Mouse (Mus musculus) midbrain, embryonic 13.5 days (tissue): Measurements from ENCODE around the gene Nacad. TPM values are rescaled to one million over a fixed set of nuclear protein-coding genes. Genes with fewer than 3 reads are reported as not detected.
A peak's percentile ranks its signal among the peaks of the same experiment; 100 is the strongest.
"Not testable (repeated sequence)": the region's sequence is repeated elsewhere in the genome, so short reads cannot be mapped to it uniquely, and the experiment has no call there.

ENCODE experiments used
- ATAC-seq: fragments of 200-750 bp; cut with Nextera tagmentation; 2 replicates; pipeline ENCODE4 v1.8.0; 2017; ENCODE audit warnings: mild to moderate bottlenecking, moderate TSS enrichment, moderate library complexity
- H3K27ac ChIP-seq: fragments of 300-500 bp; sonication (generic); 2 replicates; pipeline ENCODE4 v1.5.1; 2015; ENCODE audit warnings: inconsistent platforms, mild to moderate bottlenecking, moderate library complexity
- H3K27me3 ChIP-seq: fragments of 300-500 bp; sonication (generic); 2 replicates; pipeline ENCODE4 v1.6.1; 2015; ENCODE audit warnings: mild to moderate bottlenecking, inconsistent platforms
- H3K36me3 ChIP-seq: fragments of 300-500 bp; sonication (generic); 2 replicates; pipeline ENCODE4 v1.6.1; 2015; ENCODE audit warnings: mild to moderate bottlenecking, inconsistent platforms
- H3K4me1 ChIP-seq: fragments of 300-500 bp; sonication (generic); replicated peaks from 2 replicates; pipeline ENCODE4 v1.6.1; 2015; ENCODE audit warnings: inconsistent platforms
- H3K4me2 ChIP-seq: fragments of 300-500 bp; sonication (generic); replicated peaks from 2 replicates; pipeline ENCODE4 v1.6.1; 2015; ENCODE audit warnings: moderate library complexity, mild to moderate bottlenecking, inconsistent platforms
- H3K4me3 ChIP-seq: fragments of 300-500 bp; sonication (generic); replicated peaks from 2 replicates; pipeline ENCODE4 v1.5.1; 2015; ENCODE audit warnings: mild to moderate bottlenecking, inconsistent platforms
- H3K9ac ChIP-seq: fragments of 300-500 bp; sonication (generic); replicated peaks from 2 replicates; pipeline ENCODE4 v1.6.1; 2015; ENCODE audit warnings: mild to moderate bottlenecking, inconsistent platforms
- H3K9me3 ChIP-seq: fragments of 300-500 bp; sonication (generic); 2 replicates; pipeline ENCODE4 v1.6.1; 2016; ENCODE audit warnings: mild to moderate bottlenecking, inconsistent platforms
- WGBS: fragments of 180-500 bp; shearing (Covaris S2); methylation state at CpG from one replicate; pipeline ENCODE4 v1.1.7; 2015; 5-methylcytosine and 5-hydroxymethylcytosine counted together
- polyA plus RNA-seq: library from polyadenylated mRNA; unstranded; fragments of >200 nt; fragmentation: Nextera tagmentation; extraction: Ambion mirVana; gene quantifications from 2 replicates; pipeline ENCODE4 v1.2.1, GENCODE M21; 2015

Gene Nacad
- polyA plus RNA-seq, result 96.9 and 101 TPM in 2 replicates

GRCm38 (mm10) chr11:6605491-6606399, at the start of gene Nacad:
TSS of gene Nacad (minus strand) at chr11:6606053.
- Histone ChIP-seq H3K27ac (peak within 1 kb of the TSS; percentile 100), H3K9me3 (no peaks in the 10 kb centered on the region), H3K27me3 (no peaks in the 10 kb centered on the region), H3K36me3 (peaks cover 27% of the 10 kb centered on the region), H3K4me3 (peak within 1 kb of the TSS; percentile 69), H3K4me1 (peaks cover 59% of the 10 kb centered on the region), H3K9ac (peak within 1 kb of the TSS; percentile 89), H3K4me2 (peak within 1 kb of the TSS; percentile 92)
- WGBS, result 1% methylated on average over 30 of the region's 41 CpGs
- ATAC-seq, result peak; percentile 95

- H3K4me1 ChIP-seq, result peaks cover 11% of the 10 kb centered on the region
- H3K27ac ChIP-seq, result no peak overlapping the region
- no peak overlapping the region for H3K9ac ChIP-seq
- 0 out of 2 replicates have a peak, but pooled peaks cover under 1% of the 10 kb centered on the region for H3K27me3 ChIP-seq
- no peak overlapping the region for H3K4me2 ChIP-seq
- WGBS, result 0% methylated on average over 2 of the region's 2 CpGs
- H3K36me3 ChIP-seq, result no peaks in the 10 kb centered on the region
- H3K4me3 ChIP-seq, result no peak overlapping the region
- peak; percentile 72 for ATAC-seq
- no peaks in the 10 kb centered on the region for H3K9me3 ChIP-seq
Measured at GRCm38 (mm10) chr11:6654903-6655302, 49.0 kb upstream of the Nacad start.

GRCm38 (mm10) chr11:6652978-6653377, 47.1 kb upstream of the Nacad start:
- not testable (repeated sequence) for H3K27me3 ChIP-seq, H3K4me1 ChIP-seq, H3K9me3 ChIP-seq, H3K4me2 ChIP-seq, ATAC-seq, H3K36me3 ChIP-seq, H3K9ac ChIP-seq, H3K4me3 ChIP-seq, H3K27ac ChIP-seq
- 74% methylated on average over 3 of the region's 3 CpGs for WGBS

GRCm38 (mm10) chr11:6650519-6650918, 44.7 kb upstream of the Nacad start:
- no peaks in the 10 kb centered on the region for H3K27me3 ChIP-seq
- H3K9me3 ChIP-seq, result no peaks in the 10 kb centered on the region
- H3K9ac ChIP-seq, result no peak overlapping the region
- no peaks in the 10 kb centered on the region for H3K36me3 ChIP-seq
- H3K4me3 ChIP-seq, result no peak overlapping the region
- H3K4me1 ChIP-seq, result no peaks in the 10 kb centered on the region
- 69% methylated on average over 7 of the region's 7 CpGs for WGBS
- no peak overlapping the region for H3K27ac ChIP-seq
- H3K4me2 ChIP-seq, result no peak overlapping the region
- ATAC-seq, result no peak

- no peak for ATAC-seq
- WGBS, result 61% methylated on average over 9 of the region's 9 CpGs
- Histone ChIP-seq H3K4me1 (no peaks in the 10 kb centered on the region), H3K9ac (no peak overlapping the region), H3K27ac (no peak overlapping the region), H3K36me3 (no peaks in the 10 kb centered on the region), H3K4me3 (no peak overlapping the region), H3K9me3 (no peaks in the 10 kb centered on the region), H3K4me2 (no peak overlapping the region), H3K27me3 (no peaks in the 10 kb centered on the region)
Measured at GRCm38 (mm10) chr11:6647831-6648724, 42.2 kb upstream of the Nacad start.

GRCm38 (mm10) chr11:6644566-6644965, 38.7 kb upstream of the Nacad start:
- Histone ChIP-seq H3K4me2 (no peak overlapping the region), H3K4me3 (no peak overlapping the region), H3K27ac (no peak overlapping the region), H3K36me3 (no peaks in the 10 kb centered on the region), H3K27me3 (no peaks in the 10 kb centered on the region), H3K9ac (no peak overlapping the region), H3K4me1 (no peaks in the 10 kb centered on the region), H3K9me3 (no peaks in the 10 kb centered on the region)
- 66% methylated on average over 6 of the region's 6 CpGs for WGBS
- ATAC-seq, result peak; percentile 62

GRCm38 (mm10) chr11:6639072-6639471, 33.2 kb upstream of the Nacad start:
- H3K9me3 ChIP-seq, result no peaks in the 10 kb centered on the region
- WGBS, result 84% methylated on average over 6 of the region's 6 CpGs
- H3K9ac ChIP-seq, result no peak overlapping the region
- ATAC-seq, result no peak
- no peaks in the 10 kb centered on the region for H3K4me1 ChIP-seq
- no peak overlapping the region for H3K27ac ChIP-seq
- H3K4me3 ChIP-seq, result no peak overlapping the region
- no peak overlapping the region for H3K4me2 ChIP-seq
- no peaks in the 10 kb centered on the region for H3K36me3 ChIP-seq
- H3K27me3 ChIP-seq, result no peaks in the 10 kb centered on the region

- Histone ChIP-seq H3K9me3 (no peaks in the 10 kb centered on the region), H3K4me1 (no peaks in the 10 kb centered on the region), H3K4me2 (no peak within 1 kb of the TSS), H3K9ac (no peak within 1 kb of the TSS), H3K4me3 (no peak within 1 kb of the TSS), H3K27ac (no peak within 1 kb of the TSS), H3K36me3 (no peaks in the 10 kb centered on the region), H3K27me3 (no peaks in the 10 kb centered on the region)
- 86% methylated on average over 4 of the region's 4 CpGs for WGBS
- no peak for ATAC-seq
Measured at GRCm38 (mm10) chr11:6638537-6638936, 32.7 kb upstream of the Nacad start, which contains the start of gene Wap. TSS of gene Wap (minus strand) at chr11:6638637.

GRCm38 (mm10) chr11:6636150-6636549, 30.3 kb upstream of the Nacad start:
- no peaks in the 10 kb centered on the region for H3K36me3 ChIP-seq
- ATAC-seq, result no peak
- WGBS, result 74% methylated on average over 8 of the region's 8 CpGs

GRCm38 (mm10) chr11:6629655-6630054, 23.8 kb upstream of the Nacad start:
- Histone ChIP-seq H3K4me1 (peaks cover 14% of the 10 kb centered on the region), H3K9me3 (no peaks in the 10 kb centered on the region), H3K27ac (no peak overlapping the region), H3K27me3 (no peaks in the 10 kb centered on the region), H3K36me3 (no peaks in the 10 kb centered on the region), H3K9ac (no peak overlapping the region), H3K4me2 (no peak overlapping the region), H3K4me3 (no peak overlapping the region)
- ATAC-seq, result no peak

More at GRCm38 (mm10) chr11:6636150-6636549, 30.3 kb upstream of the Nacad start:
- Histone ChIP-seq H3K9me3 (no peaks in the 10 kb centered on the region), H3K4me3 (no peak overlapping the region), H3K27me3 (no peaks in the 10 kb centered on the region), H3K4me2 (no peak overlapping the region), H3K4me1 (no peaks in the 10 kb centered on the region), H3K9ac (no peak overlapping the region), H3K27ac (no peak overlapping the region)

GRCm38 (mm10) chr11:6628568-6628967, 22.7 kb upstream of the Nacad start:
- WGBS, result 30% methylated on average over 4 of the region's 4 CpGs
- Histone ChIP-seq H3K4me2 (no peak overlapping the region), H3K27me3 (no peaks in the 10 kb centered on the region), H3K9ac (no peak overlapping the region), H3K36me3 (peaks cover 8% of the 10 kb centered on the region), H3K27ac (no peak overlapping the region), H3K4me3 (no peak overlapping the region), H3K9me3 (no peaks in the 10 kb centered on the region), H3K4me1 (peaks cover 25% of the 10 kb centered on the region)
- ATAC-seq, result no peak

- no peak overlapping the region for H3K4me3 ChIP-seq
- 91% methylated on average over 4 of the region's 4 CpGs for WGBS
- ATAC-seq, result no peak
- no peaks in the 10 kb centered on the region for H3K27me3 ChIP-seq
- no peaks in the 10 kb centered on the region for H3K9me3 ChIP-seq
- no peak overlapping the region for H3K9ac ChIP-seq
- H3K27ac ChIP-seq, result no peak overlapping the region
- H3K36me3 ChIP-seq, result peaks cover 16% of the 10 kb centered on the region
- no peak overlapping the region for H3K4me2 ChIP-seq
- peaks cover 33% of the 10 kb centered on the region for H3K4me1 ChIP-seq
Measured at GRCm38 (mm10) chr11:6627731-6628130, 21.9 kb upstream of the Nacad start.
